30 mouse cellular contexts compared by ENCODE assay signal in the genomic region with DNA sequence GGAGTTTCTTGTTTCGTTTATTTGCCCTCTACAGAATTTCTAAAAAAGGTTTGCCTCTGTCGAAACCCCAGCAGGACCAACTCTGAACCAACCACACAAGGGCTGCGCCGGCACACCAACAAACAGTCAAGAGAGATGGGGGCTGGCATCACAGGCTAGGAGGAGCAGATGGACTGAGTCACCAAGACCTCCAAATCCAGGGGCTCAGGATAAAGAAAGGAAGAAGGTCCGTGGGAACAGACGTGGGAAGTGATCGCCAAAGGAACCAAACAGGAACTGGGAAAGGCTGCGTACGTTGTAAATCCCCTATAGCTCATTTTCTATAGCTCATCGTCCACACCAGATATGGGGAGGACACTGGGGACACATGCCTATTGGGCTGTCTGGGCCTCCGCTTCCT. TPM values are rescaled to one million over a fixed set of nuclear protein-coding genes. Genes with fewer than 3 reads are reported as not detected.
A peak's percentile ranks its signal among the peaks of the same experiment; 100 is the strongest.
DNase-seq lines count a peak whose midpoint lies in the region; ATAC-seq and TF ChIP-seq lines count a peak whose summit lies in the region.
"Had no signal": no experiment of that assay in that cellular context is flagged by ENCODE, and none has a peak within 500 bp of the region (broad histone marks: within the 10 kb centered on the region; RNA-seq: fewer than 3 reads in every experiment).

No protein-coding gene starts in this region.

- TF ChIP-seq CTCF in left cerebral cortex, adult 2 months (IDR thresholded peaks at IDR 0.05), result no peak

- no peak for DNase-seq in frontal cortex, adult 2 months (ENCODE audit: extremely low spot score in 1 of 2, low spot score in 1 of 2)
- peak in 1 of 2 experiments; percentile 33 for DNase-seq in left cerebral cortex, adult 2 months (ENCODE audit: extremely low spot score in 1 of 2, low spot score in 2 of 2)
- no peak for DNase-seq in left cerebral cortex, postnatal 4 days
- DNase-seq in right cerebral cortex, adult 18-20 months, result peak; percentile 63
- DNase-seq in right cerebral cortex, postnatal 10 days (ENCODE audit: low spot score in 2 of 2), result no peak
- DNase-seq: adrenal gland, adult 8-10 months; adrenal gland, postnatal 14 days; adrenal gland, postnatal 36 days; B cell, adult 2 months; cerebellum, adult 11 months; cerebellum, adult 18-20 months; cerebellum, adult 8-10 months; cerebellum, adult 9-11 months; cerebellum, postnatal 14 days; cerebellum, postnatal 36 days; embryo, embryonic 11 days had no signal

- no peak overlapping the region for H3K4me3 ChIP-seq in left cerebral cortex, adult 2 months
- H3K4me3 ChIP-seq: embryonic facial prominence, embryonic 13.5 days; embryonic facial prominence, embryonic 15.5 days; erythroblast, embryonic 14.5 days; forebrain, embryonic 10.5 days; forebrain, embryonic 12.5 days had no signal

- intact Hi-C loops in left cerebral cortex, adult 2 months (cut with DNase I), result no loop called here
- intact Hi-C loops in left cerebral cortex, postnatal 4 days (cut with DNase I), result loop anchor here (5.0 kb wide), 1 partner anchor 78 kb away; no protein-coding TSS in a partner anchor

- 0 out of 2 replicates have a peak overlapping the region, but pooled peaks have one; percentile 47 for H3K27ac ChIP-seq in left cerebral cortex, adult 2 months
- H3K27ac ChIP-seq: embryonic facial prominence, embryonic 13.5 days; embryonic facial prominence, embryonic 15.5 days; forebrain, embryonic 10.5 days; forebrain, embryonic 12.5 days had no signal

- peak; percentile 32; the same call in 1 of the 2 replicates for ATAC-seq in frontal cortex, adult (ENCODE audit: low TSS enrichment)
- ATAC-seq: activated CD4-positive, CD25-positive, alpha-beta regulatory T cell, adult 4 months; CD4-positive, CD25-positive, alpha-beta regulatory T cell, adult 4 months; forebrain, embryonic 14.5 days; forebrain, embryonic 16.5 days; Patski had no signal

RNA-seq across cellular contexts. Expression of a gene that starts 13.7 kb away (rescaled TPM):
- 19.5 and 21.1 TPM in 2 replicates for polyA plus RNA-seq in frontal cortex, adult 2 months (2012; rRNA removed)
- total RNA-seq in left cerebral cortex, adult 2 months (2021), result 10 to 100 TPM; 65.7 to 75.6 TPM
- 10 to 100 TPM; 36.5 to 38.2 TPM for total RNA-seq in left cerebral cortex, postnatal 4 days (2021)
- total RNA-seq: CH12.LX; common myeloid progenitor, adult 5-6 weeks had no signal
- polyA plus RNA-seq: erythroblast, embryonic 14.5 days; forebrain, embryonic 10.5 days; G1E had no signal
